Mouse (Mus musculus): ENCODE results near the gene Selenoo. TPM values are rescaled to one million over a fixed set of nuclear protein-coding genes. Genes with fewer than 3 reads are reported as not detected.

Selenoo gene
- polyA plus RNA-seq, 1 experiment from 2014 or later = 27.2 TPM

DNA sequence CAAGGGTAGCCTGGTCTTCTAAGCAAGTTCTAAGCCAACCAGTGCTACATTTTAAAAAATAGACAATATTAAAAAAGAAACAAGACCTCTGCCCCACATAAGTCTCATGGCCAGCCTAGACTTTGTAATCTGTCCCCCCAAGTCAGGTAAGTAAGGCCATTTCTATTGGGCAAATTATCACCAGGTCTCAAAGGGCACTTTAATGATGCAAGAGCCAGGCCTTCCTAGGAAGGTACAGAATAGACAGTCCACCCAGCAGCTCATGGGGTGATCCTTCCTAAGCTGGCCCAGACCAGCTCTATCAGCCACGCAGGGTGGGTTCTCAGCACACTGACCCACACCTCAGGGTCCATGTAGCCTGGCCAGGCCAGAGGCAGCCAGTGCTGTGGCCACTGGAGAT, 5.0 kb upstream of the Selenoo start:
- Histone ChIP-seq H3K27ac (no peak overlapping the region), H3K9ac (no peak overlapping the region), H3K4me3 (no peak overlapping the region), H3K36me3 (peaks cover 67% of the 10 kb centered on the region), H3K9me3 (no peaks in the 10 kb centered on the region), H3K27me3 (replicated peaks) (no peaks in the 10 kb centered on the region), H3K4me1 (peaks cover 8% of the 10 kb centered on the region), H3K4me2 (replicated peaks) (no peak overlapping the region)
- no peak for ATAC-seq (ENCODE audit: low FRiP score, low read depth)
- WGBS = 85% methylated on average over 1 of the region's 1 CpGs

DNA sequence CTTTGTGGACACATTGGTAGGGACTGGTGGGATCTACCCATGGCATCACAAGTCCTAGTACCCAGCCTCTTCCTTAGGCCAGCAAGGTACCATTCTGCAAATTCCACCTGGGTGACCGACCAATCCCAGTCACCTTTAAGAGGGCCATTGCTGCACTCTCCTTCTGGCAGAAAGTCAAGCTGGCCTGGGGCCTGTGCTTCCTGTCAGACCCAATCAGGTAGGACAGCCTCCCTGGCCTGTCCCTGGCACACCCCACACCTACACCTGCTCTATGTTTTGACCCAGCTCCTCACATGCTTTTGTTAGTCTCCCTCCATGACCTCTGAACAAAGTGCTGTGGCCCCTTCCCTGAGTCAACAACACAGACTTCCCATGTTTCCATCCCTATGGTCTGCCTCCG, 4.1 kb upstream of the Selenoo start:
- 96% methylated on average over 2 of the region's 2 CpGs for WGBS
- Histone ChIP-seq H3K27ac (no peak overlapping the region), H3K27me3 (replicated peaks) (no peaks in the 10 kb centered on the region), H3K4me3 (no peak overlapping the region), H3K9ac (no peak overlapping the region), H3K36me3 (peaks cover 67% of the 10 kb centered on the region), H3K9me3 (no peaks in the 10 kb centered on the region), H3K4me2 (replicated peaks) (no peak overlapping the region), H3K4me1 (peaks cover 12% of the 10 kb centered on the region)
- ATAC-seq (ENCODE audit: low FRiP score, low read depth) = no peak

DNA sequence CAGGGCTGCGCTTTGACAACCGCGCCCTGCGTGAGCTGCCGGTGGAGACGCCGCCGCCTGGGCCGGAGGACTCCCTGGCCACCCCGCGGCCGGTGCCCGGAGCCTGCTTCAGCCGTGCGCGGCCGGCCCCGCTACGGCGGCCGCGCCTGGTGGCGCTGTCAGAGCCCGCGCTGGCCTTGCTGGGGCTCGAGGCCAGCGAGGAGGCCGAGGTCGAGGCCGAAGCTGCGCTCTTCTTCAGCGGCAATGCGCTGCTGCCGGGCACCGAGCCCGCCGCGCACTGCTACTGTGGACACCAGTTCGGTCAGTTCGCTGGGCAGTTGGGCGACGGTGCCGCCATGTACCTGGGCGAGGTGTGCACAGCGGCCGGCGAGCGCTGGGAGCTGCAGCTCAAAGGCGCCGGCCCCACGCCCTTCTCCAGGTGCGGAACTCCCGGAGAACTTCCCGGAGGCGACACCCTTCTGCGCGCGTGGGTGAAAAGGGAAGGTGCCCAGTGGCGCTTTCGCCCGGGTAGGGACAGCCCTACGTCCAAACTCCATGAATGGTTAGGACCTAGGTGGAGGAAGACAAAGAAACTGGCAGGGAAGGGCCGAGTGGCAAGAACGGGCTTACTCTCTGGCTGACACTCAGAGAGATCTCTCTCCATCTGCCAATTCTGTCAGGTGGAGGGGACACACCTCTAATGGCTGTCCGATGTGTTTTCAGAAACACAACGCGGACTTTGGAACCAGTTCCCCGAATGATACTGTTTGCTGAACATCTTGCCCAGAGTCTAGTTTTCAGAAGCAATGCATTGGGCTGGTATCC, 566 bp downstream of the Selenoo start:
- 4% methylated on average over 64 of the region's 68 CpGs for WGBS
- Histone ChIP-seq H3K4me2 (replicated peaks) (peak overlapping the region; percentile 99), H3K36me3 (peaks cover 57% of the 10 kb centered on the region), H3K9me3 (no peaks in the 10 kb centered on the region), H3K4me1 (peaks cover 22% of the 10 kb centered on the region), H3K9ac (peak overlapping the region; percentile 96), H3K27ac (peak overlapping the region; percentile 59), H3K27me3 (replicated peaks) (no peaks in the 10 kb centered on the region), H3K4me3 (peak overlapping the region; percentile 100)
- ATAC-seq (ENCODE audit: low FRiP score, low read depth) = peak; percentile 54

DNA sequence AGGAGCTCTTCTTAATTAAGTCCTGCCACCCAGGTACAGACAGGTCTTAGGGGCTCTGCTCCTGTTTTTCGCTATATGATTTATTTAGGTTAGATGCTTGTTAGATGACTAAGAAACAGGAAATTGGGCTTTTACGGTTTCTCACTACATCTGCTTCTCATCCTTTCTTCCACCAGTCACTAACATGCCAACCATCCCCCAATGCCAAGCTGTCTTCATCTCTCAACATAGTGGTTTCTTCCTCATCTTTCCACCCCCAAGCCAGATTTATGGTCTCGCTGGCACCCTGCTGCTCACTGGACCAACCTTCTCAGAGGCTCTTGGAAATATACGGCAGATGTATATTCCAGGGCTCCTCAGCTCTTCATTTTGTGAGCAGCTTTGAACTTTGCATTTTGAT, 1.8 kb downstream of the Selenoo start:
- H3K9ac ChIP-seq = no peak overlapping the region
- H3K27me3 ChIP-seq (replicated peaks) = no peaks in the 10 kb centered on the region
- H3K4me2 ChIP-seq (replicated peaks) = peak overlapping the region; percentile 99; the same call in 1 of the 2 replicates
- no peak overlapping the region for H3K4me3 ChIP-seq
- 78% methylated on average over 4 of the region's 4 CpGs for WGBS
- no peak for ATAC-seq (ENCODE audit: low FRiP score, low read depth)
- H3K27ac ChIP-seq = no peak overlapping the region
- no peaks in the 10 kb centered on the region for H3K9me3 ChIP-seq
- H3K4me1 ChIP-seq = peaks cover 22% of the 10 kb centered on the region
- H3K36me3 ChIP-seq = peaks cover 57% of the 10 kb centered on the region

DNA sequence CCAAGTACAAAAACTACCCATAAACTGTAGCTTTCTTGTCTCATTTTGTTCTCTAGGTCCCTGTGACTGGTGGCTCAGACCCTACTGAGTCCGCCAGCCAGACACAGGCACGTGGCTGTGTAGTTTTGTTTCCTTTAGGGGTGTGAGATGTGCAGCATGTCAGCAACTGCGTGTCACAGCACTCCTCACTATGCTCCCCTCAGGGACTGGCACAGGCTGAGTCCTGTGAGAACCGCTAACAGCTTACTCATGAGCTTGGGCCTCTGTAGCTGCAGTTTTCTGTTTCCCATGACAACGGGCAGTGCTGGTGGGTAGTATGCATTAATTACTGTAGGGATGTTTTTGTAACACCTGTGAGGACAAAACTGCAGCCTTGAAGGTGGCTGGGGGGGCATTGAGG, 3.3 kb downstream of the Selenoo start:
- Histone ChIP-seq H3K4me3 (no peak overlapping the region), H3K9ac (no peak overlapping the region), H3K4me2 (replicated peaks) (no peak overlapping the region), H3K27me3 (replicated peaks) (no peaks in the 10 kb centered on the region), H3K36me3 (peaks cover 57% of the 10 kb centered on the region), H3K4me1 (peaks cover 22% of the 10 kb centered on the region), H3K27ac (no peak overlapping the region), H3K9me3 (no peaks in the 10 kb centered on the region)
- no peak for ATAC-seq (ENCODE audit: low FRiP score, low read depth)
- WGBS = 83% methylated on average over 5 of the region's 5 CpGs

DNA sequence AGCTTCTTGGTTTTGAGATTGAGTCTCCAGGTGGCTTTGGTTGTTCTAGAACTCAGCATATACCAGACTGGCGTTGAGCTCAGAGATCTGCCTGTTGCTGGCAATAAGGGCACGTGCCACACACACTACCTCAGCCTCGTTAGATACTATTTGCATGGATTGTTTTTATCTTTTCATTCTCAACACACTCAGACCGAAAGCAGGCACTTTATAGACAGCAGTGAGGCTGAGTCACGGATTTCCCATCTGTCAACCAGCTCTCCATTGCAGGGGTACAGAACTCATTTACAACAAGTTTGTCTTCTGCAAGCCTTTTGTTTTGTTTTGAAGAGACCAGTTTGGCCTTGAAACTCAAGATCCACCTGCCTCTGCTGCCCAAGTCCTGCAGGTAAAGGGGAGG, 8.6 kb downstream of the Selenoo start:
- Histone ChIP-seq H3K27me3 (replicated peaks) (no peaks in the 10 kb centered on the region), H3K9ac (no peak overlapping the region), H3K4me2 (replicated peaks) (no peak overlapping the region), H3K4me1 (no peaks in the 10 kb centered on the region), H3K4me3 (no peak overlapping the region), H3K36me3 (peaks cover 99% of the 10 kb centered on the region), H3K9me3 (no peaks in the 10 kb centered on the region), H3K27ac (no peak overlapping the region)
- no peak for ATAC-seq (ENCODE audit: low FRiP score, low read depth)
- WGBS = 94% methylated on average over 5 of the region's 5 CpGs

DNA sequence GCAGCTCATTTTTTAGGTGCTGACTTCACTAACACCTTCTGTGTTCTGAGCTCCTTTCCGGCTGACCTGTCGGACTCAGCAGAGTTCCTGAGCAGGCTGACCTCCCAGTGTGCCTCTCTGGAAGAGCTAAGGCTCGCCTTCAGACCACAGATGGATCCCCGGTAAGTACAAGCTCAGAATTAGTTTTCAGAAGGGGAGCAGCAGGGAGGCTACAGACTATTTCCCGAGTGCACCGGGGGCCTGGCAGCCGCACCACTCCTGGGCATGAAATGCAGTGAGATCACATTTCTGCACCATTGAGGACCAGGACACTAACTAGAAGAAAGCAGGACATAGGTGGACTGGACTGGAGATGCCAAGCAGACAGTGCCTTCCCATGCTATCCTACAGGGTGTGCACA, 9.7 kb downstream of the Selenoo start:
- no peaks in the 10 kb centered on the region for H3K27me3 ChIP-seq (replicated peaks)
- no peaks in the 10 kb centered on the region for H3K4me1 ChIP-seq
- no peak overlapping the region for H3K27ac ChIP-seq
- H3K4me2 ChIP-seq (replicated peaks) = no peak overlapping the region
- no peak overlapping the region for H3K4me3 ChIP-seq
- 92% methylated on average over 7 of the region's 7 CpGs for WGBS
- H3K9me3 ChIP-seq = no peaks in the 10 kb centered on the region
- no peak for ATAC-seq (ENCODE audit: low FRiP score, low read depth)
- peaks cover 97% of the 10 kb centered on the region for H3K36me3 ChIP-seq
- H3K9ac ChIP-seq = no peak overlapping the region

DNA sequence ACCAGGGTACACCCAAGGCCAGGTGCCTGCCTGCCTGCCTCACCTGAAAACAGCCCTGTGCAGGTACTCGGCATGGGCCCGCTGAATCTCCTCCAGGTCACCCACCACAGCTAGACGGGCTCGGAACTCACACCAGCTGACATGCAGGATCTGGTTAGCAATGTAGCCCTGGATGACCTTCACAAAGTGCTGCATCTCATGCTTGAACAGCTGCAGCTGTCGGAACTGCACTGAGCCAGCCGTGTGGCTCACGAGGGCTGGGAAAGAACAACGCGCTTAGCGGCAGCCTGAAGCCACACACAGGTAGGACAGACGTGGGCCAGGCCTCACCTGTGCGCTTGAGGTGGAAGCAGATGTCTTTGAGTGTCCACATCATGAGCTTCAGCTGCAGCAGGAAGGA, 11.9 kb downstream of the Selenoo start:
- Histone ChIP-seq H3K9me3 (no peaks in the 10 kb centered on the region), H3K27ac (no peak overlapping the region), H3K4me3 (no peak overlapping the region), H3K4me1 (no peaks in the 10 kb centered on the region), H3K36me3 (peaks cover 97% of the 10 kb centered on the region), H3K27me3 (replicated peaks) (no peaks in the 10 kb centered on the region), H3K9ac (no peak overlapping the region), H3K4me2 (replicated peaks) (no peak overlapping the region)
- 95% methylated on average over 12 of the region's 12 CpGs for WGBS
- no peak for ATAC-seq (ENCODE audit: low FRiP score, low read depth)

DNA sequence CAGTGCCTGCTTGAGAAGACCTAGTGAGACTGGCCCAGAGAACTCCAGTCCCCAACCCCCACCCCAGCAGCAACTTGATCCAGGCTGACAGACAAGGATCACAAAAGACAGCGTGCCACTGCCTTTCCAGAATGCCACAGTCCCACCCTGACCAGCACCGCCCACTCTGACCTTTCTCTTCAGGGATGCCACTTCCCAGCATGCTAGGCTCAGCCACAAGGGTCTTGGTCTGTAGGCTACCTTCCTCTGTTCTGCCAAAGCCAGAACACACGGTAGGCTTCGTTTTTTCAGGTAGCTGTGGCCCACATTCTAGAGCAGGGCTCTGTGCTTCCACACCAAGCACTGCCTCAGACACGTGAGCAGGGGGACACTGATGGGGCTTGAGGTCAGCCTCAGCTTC, 13.8 kb downstream of the Selenoo start:
- H3K27ac ChIP-seq = no peak overlapping the region
- no peak for ATAC-seq (ENCODE audit: low FRiP score, low read depth)
- H3K4me2 ChIP-seq (replicated peaks) = no peak overlapping the region
- 78% methylated on average over 5 of the region's 5 CpGs for WGBS
- H3K9ac ChIP-seq = no peak overlapping the region
- H3K27me3 ChIP-seq (replicated peaks) = no peaks in the 10 kb centered on the region
- H3K9me3 ChIP-seq = no peaks in the 10 kb centered on the region
- no peak overlapping the region for H3K4me3 ChIP-seq
- H3K4me1 ChIP-seq = no peaks in the 10 kb centered on the region
- H3K36me3 ChIP-seq = peaks cover 97% of the 10 kb centered on the region

DNA sequence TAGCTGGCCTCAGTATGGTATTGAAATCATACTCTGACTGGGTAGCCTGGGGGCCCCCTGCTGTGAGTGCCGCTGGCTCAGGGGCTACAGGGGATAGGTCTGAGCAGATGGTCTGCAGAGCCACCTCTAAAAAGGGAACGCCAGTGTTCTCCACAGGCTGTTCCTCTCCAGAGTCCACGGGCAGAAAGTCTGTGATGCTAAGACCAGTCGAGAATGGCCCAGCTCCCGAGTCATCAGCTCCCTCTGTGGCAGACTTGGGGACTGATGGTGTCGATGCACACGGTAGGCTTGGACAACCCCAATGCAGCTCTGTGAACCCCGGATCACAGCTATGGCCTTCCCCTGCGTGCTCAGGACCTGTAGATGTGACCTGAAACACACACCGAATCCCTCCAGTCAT, 15.0 kb downstream of the Selenoo start:
- no peak overlapping the region for H3K4me3 ChIP-seq
- H3K4me1 ChIP-seq = no peaks in the 10 kb centered on the region
- no peak for ATAC-seq (ENCODE audit: low FRiP score, low read depth)
- H3K9me3 ChIP-seq = no peaks in the 10 kb centered on the region
- H3K4me2 ChIP-seq (replicated peaks) = no peak overlapping the region
- H3K9ac ChIP-seq = no peak overlapping the region
- WGBS = 89% methylated on average over 10 of the region's 10 CpGs
- H3K36me3 ChIP-seq = peaks cover 98% of the 10 kb centered on the region
- H3K27me3 ChIP-seq (replicated peaks) = no peaks in the 10 kb centered on the region
- H3K27ac ChIP-seq = no peak overlapping the region

DNA sequence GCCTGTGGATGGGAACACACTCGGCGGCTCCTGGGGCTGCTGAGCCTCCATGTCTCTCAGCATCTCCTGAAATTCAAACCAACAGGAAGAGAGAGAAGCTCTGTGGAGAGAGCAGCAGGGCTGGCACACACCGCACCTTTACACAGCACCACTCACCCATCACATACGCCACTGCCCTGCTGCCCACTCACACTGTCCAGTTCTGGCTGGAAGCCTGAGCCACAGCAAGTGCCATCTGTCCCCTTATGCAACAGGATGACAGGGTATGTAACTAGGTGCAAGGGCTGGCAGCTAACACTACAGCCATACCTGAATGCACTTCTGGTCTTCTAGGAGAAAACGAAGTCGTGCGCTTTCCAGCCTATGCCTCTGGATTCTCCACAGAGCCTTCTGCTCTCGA, 15.5 kb downstream of the Selenoo start:
- no peak overlapping the region for H3K9ac ChIP-seq
- ATAC-seq (ENCODE audit: low FRiP score, low read depth) = no peak
- peaks cover 98% of the 10 kb centered on the region for H3K36me3 ChIP-seq
- no peaks in the 10 kb centered on the region for H3K9me3 ChIP-seq
- H3K4me2 ChIP-seq (replicated peaks) = no peak overlapping the region
- H3K27ac ChIP-seq = no peak overlapping the region
- no peaks in the 10 kb centered on the region for H3K27me3 ChIP-seq (replicated peaks)
- H3K4me3 ChIP-seq = no peak overlapping the region
- H3K4me1 ChIP-seq = no peaks in the 10 kb centered on the region
- 94% methylated on average over 8 of the region's 8 CpGs for WGBS

DNA sequence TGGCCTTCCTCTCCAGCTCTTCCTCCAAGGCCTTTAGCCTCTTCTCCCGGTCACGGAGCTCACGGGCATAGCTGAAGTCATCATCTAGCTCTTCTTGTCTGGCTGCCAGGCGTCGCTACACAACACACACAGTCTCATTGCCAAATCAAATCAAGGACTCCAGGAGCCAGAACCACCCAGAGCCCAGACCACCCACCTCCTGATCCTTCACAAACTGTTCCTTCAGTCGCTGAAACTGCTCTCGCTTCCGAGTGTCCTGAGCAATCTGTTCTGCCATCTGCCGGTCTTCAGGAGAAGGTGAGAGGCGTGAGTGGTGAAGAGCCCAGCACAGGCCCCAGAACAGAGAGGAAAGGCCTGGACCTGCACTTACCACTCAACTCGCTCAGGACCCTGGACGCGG, 17.2 kb downstream of the Selenoo start:
- peaks cover 98% of the 10 kb centered on the region for H3K36me3 ChIP-seq
- ATAC-seq (ENCODE audit: low FRiP score, low read depth) = no peak
- H3K4me2 ChIP-seq (replicated peaks) = no peak overlapping the region
- H3K9me3 ChIP-seq = no peaks in the 10 kb centered on the region
- no peaks in the 10 kb centered on the region for H3K4me1 ChIP-seq
- WGBS = 92% methylated on average over 13 of the region's 13 CpGs
- no peak overlapping the region for H3K4me3 ChIP-seq
- H3K27me3 ChIP-seq (replicated peaks) = no peaks in the 10 kb centered on the region
- no peak overlapping the region for H3K9ac ChIP-seq
- H3K27ac ChIP-seq = no peak overlapping the region

DNA sequence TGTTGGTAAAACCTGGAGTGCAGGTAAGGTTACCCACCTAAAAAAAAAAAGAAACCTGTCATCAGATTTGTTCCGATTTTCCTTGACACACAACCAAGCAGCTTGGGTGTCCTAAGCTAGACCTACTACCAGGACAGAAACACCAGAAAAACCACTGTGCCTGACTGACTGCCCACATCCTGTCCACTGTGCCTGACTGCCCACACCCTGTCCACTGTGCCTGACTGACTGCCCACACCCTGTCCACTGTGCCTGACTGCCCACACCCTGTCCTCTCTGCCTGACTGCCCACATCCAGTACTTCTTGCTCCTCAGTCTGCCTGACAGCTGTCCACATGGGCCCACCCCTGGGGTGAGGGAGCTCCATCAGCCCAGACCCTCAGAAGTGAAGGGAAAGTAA, 18.1 kb downstream of the Selenoo start:
- Histone ChIP-seq H3K9ac (no peak overlapping the region), H3K4me2 (replicated peaks) (no peak overlapping the region), H3K27me3 (replicated peaks) (no peaks in the 10 kb centered on the region), H3K36me3 (peaks cover 98% of the 10 kb centered on the region), H3K27ac (no peak overlapping the region), H3K4me3 (no peak overlapping the region), H3K4me1 (no peaks in the 10 kb centered on the region), H3K9me3 (no peaks in the 10 kb centered on the region)
- no peak for ATAC-seq (ENCODE audit: low FRiP score, low read depth)
- WGBS = 97% methylated on average over 1 of the region's 1 CpGs
